Mouse (Mus musculus) adrenal gland, postnatal 10 days (tissue): ENCODE data around the gene Ppp1r14a. TPM values are rescaled to one million over a fixed set of nuclear protein-coding genes. Genes with fewer than 3 reads are reported as not detected.

ENCODE experiments used
- DNase-seq: peaks from one replicate; pipeline ENCODE4 v3.0.0; 2021; ENCODE audit warnings: mixed read lengths
- total RNA-seq, 2 experiments: library from RNA; stranded (reverse); gene quantifications; 2 replicates each; pipeline ENCODE4 v1.2.3; 2021

Ppp1r14a gene
- total RNA-seq, 2 experiments from 2014 or later: 13.8 to 14.3 TPM

DNA sequence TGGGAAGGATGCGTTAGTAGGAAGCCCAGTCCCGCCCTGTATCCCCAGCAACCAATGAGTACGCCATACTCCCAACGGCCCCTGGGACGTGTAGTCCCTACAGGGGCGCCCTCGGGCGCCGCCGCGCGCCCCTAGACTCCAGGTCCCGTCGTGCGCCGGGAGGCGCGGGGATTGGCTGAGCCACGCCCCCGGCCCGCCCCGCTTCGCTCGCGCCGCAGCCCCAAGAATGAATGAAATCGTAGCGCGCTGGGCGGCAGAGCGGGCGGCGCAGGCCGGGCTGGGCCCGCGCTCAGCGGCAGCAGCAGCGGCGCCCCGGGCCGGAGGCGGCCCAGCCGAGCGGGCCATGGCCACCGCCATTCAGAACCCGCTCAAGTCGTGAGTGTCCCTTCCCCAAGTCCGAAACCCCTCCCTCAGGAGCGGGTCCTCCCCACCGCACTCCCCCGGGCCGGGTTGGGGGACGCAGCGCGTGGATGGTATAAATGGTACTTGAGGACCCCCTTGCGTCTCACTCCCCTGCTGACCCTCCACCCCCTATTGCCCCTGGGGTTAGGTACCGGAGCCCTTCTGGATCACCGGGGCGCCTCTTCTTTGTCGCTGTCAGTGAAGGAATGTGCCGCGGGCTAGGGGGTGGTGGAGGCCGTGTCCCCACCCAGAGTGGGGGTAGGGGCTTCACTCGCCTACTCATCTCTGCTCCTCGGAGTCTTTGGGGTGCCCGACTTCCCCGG lies 14.8 kb downstream of the Ppp1r14a start, which contains the start of gene Dpf1:
Gene Dpf1, plus strand, starts transcription at position 214 of the 725 bp plus-strand sequence.
- peak; percentile 86 for DNase-seq

DNA sequence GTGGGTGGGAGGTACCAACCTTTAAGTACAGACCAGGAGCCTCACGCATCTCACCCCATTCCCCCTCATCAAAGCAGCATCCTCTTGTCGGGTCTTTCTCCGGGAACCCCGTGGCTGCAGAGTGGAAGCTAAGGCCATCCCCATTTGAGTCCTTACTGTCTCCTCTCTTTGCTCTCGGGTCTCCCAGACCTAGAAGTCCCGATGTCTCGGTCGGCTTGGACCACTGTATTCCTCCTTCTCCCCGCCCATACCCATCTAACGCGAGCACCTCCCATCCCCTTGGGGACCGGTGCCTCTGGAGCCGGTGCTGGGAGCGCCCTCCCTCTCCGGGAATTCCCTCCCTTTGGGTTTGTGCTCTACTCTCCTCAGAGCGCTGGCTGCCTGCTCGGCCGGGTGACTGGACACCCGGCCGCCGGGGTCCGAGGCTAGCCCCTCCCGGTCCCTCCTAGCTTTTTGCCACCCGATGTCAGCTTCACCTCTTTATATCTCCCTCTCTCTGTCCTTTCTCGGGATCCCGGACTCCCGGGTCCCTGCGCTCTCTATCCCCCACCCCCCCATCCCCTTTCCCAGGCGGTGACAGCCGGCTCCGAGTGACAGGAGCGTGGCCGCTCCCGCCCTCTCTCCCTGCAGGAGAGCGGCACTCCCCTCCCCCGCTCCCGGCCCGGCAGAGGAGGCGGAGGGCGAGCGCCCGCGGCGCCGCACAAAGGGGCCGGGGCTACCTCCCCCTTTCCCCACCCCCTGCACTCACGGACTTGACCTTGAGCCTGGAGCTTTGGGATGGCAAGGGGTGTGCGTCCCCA lies 15.6 kb downstream of the Ppp1r14a start:
- no peak for DNase-seq

DNA sequence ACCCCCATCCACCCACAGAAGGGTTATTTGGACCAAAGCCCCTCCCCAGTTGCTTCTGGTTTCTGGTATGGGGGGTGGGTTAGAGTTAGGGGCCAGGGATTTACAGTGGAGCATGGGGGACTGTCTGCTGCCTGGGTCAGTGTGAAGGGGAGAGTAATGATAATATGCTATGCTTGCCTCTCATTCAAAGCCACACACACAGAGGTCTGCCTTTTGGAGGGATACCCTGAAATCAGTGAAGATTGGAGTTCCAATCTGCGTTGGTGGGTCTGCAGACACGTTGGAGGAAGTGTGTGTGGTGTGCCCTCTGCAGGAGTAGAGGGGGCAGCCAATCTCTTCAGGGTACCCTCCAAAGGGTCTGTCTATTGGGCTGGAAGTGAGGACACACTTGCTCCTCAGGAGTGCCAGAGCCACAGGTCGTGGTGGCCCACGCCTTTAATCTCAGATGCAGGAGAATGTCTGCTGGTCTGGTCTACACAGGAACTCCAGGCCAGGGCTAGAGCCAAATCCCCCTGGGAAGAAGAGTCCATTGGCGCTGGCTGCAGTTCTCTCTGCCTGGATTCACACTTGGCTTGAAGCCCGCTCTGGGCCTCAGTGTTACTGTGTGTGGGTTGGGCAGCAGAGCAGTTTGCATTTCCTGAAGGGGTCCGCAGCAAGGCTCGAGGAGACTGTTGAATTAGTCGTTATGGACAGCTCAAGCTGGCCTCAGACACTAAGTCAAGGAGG lies 16.3 kb downstream of the Ppp1r14a start:
- no peak for DNase-seq

DNA sequence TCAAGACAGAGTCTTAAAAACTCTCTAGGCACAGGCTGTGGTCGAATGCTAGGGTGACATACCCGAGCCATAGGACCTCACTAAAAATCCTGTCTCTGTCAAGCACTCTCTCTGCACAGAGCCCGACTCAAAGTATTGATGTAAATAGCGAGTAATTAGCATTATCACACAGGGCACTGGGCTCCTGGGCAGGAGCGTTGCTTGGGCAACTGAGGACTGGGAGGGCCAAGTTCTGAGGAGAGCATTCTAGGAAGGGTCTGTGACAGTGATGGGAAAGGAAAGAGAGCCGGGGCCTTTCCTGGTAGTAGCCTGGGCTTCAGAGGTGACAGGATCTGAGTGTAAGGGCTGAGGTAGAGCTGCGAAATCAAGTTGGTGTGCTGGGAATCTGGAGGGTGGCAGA lies 17.0 kb downstream of the Ppp1r14a start:
- DNase-seq: no peak

DNA sequence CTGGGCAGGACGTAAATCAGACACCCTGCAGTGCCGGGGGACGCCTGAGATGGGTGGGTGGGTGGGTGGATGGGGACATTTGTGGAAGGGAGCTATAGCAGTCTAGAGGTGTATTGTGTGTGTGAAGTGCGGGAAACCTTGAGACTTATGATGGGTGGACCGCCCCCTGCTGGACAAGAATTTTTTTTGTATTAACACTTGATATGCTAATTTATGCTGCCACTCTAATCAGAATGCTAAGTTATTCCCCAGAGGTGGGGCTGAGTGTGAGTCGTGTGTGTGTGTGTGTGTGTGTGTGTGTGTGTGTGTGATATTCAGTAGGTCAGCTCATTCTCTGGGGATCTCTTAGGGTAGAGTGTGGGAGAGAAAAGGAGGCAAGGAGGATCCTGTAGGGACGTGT lies 17.5 kb downstream of the Ppp1r14a start:
- DNase-seq: no peak

DNA sequence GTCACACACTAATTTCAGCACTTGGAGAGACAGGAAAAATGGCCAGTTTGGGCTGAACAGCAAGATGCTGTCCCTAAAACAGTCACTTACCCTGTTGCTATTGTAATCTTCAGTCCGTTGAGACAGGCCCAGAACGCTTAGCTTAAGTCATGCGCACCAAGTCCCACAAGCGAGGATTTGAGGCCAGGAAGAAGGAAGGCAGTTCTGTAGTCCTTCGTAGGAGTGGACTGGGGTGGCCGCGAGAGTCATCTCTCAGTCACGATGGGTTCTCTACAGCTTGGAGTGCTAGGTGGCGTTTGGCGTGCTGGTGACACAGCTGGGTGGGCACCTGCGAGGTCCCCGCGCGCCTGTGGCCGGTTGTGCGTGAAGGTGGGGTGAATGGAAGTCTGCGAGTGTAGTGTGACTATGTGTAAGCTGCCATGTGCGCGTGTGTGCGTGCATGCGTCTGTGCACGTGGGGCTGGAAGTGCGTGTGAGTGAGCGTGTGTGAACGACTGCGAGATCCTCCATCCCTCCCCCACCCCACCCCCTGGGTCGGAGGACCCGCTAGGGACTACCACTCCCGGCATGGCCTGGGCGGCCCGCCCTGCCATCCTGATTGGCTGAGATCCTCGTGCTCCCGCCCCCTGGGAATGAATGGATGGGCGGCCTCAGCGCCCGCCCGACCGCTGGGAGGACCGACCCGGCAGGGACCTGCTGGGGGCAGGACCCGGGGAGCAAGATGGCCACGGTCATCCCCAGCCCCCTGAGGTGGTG lies 18.4 kb downstream of the Ppp1r14a start:
- DNase-seq: peak; percentile 96

DNA sequence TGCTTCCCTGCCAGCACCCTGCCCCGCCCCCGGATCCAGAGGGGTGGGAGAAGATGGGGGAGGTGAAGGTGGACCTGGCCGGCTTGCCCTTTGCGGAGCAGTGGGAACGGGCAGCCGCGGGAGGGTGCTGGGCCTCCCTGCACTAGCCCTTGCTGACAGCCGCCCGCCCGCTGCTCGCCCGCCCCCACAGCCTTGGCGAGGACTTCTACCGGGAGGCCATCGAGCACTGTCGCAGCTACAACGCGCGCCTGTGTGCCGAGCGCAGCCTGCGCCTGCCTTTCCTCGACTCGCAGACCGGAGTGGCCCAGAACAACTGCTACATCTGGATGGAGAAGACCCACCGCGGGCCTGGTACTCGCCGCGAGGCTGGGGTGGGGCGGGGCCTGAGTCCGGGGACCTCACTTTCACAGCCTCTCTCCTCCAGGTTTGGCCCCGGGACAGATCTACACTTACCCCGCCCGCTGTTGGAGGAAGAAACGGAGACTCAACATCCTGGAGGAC lies 20.2 kb downstream of the Ppp1r14a start:
- DNase-seq: peak; percentile 60

DNA sequence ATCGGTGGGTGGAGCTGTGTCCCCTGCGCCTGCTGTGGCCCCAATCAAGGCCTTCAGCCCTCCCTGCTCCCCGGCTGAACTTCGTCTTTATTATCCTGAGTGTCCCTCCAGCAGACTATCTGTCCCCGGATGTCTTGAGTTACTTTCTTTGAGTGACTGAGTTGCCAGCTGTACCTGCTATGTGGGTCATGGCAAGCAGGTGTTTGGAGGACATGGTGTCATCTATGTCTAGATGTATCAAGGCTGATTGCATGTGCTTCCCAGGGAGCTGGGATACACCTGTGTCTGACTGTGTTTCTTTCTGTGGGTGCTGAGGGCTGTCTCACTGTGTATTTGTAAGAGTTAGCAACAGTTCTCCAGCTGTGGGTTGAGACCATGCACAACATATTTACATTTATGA lies 20.6 kb downstream of the Ppp1r14a start:
- no peak for DNase-seq

DNA sequence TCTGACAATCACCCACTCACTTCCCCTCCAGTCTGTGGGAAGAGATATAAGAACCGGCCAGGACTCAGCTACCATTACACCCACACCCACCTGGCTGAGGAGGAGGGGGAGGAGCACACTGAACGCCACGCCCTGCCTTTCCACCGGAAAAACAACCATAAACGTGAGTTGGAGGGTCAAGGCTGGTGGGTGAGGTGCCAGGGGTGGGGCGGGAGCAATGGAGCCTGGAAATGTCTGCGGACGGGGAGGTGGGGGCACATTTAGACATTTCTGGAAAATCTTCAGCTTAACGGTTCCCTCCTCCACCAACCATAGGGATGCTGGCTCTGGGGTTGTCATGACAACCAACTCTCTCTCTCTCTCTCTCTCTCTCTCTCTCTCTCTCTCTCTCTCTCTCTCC lies 23.9 kb downstream of the Ppp1r14a start:
- DNase-seq: no peak

DNA sequence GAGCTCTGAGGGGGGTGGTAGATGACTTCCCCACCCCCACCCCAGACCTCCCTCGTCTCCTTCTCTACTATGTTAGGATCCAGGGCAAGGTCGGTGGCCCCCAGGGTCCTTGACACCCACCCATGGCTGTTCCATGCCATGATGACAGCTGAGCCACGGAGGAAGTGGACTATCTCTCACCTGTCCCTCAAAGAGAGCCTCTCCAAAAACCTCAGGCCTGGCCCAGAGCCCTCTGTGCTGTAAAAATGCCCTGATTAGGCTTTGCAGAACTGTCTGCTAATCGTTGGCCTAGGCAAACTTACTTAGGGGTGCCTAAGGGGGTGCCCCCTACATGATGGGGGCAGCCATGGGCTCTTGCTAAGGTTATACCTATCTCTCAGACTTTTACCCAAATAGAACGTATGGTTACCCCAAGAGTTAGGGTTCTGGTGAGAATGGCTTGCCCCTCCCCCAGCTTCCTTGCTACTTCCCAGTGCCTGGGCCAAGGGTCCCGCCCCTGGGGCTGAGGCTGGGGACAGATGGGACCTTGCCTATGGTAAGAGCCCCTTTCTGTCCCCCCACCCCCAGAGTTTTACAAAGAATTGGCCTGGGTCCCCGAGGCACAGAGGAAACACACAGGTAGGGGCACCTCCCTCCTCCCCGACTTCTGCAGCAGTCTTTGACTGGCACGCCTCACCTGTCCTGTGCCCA lies 24.6 kb downstream of the Ppp1r14a start:
- DNase-seq: no peak

DNA sequence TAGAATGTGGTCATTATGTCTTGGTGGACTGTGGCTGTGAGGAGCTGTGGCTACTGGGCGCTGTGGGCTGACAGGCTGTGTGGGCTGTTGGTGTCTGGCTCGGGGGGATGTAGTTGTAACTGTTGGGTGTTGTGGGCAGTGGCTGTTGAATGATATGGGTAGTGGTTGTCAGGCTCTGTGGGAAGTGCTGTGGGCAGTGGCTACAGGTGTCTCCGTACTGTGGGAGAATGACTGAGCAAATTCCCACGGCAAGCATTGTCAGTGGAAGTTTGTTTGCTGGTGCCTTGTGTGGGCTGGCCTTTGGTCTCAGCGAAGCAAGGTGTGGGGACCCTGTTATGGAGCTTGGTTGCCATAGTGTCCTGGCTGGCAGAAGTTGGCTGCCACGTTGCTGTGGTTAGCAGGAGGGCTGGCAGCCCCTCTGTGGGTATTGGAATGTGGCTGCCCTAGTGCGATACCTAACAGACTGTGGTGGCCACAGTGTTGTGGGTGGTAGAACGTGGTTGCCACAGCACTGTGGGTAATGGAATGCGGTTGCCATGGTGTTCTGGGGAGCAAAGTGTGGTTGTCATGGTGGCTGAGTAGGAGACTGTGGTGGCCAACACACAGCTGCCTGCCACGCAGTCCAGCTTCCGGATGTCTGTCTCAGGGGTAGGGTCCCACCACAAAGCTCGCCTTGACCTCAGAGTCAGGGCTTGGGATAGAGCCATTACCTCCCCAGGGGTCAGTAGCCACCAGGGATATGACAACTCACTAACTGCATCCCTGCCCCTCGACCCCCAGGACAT lies 25.9 kb downstream of the Ppp1r14a start:
- no peak for DNase-seq

DNA sequence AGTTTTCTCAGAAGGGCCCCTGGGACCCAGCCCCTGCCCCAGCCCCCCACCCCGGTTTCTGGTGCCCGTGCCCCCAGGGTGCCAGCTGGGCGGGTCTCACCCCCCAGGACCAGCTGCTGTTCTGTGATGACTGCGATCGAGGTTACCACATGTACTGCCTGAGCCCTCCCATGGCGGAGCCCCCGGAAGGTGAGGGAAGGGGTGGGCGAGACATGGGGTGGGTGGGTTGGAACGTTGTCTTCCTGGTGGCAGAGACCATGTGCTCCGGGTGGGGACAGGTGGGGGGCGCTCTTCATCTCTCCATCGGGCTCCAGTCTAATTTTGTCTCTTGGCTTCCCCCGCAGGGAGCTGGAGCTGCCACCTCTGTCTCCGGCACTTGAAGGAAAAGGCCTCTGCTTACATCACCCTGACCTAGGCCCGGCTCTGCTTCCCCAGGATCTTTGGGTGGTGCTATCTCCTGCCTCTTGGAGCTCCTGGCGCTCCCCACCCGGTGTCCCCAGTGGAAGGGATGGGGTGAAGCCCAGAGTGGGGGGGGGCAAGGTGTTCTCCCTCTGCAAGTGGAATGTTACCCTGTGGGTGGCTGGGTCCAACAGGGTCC lies 27.1 kb downstream of the Ppp1r14a start:
- no peak for DNase-seq

DNA sequence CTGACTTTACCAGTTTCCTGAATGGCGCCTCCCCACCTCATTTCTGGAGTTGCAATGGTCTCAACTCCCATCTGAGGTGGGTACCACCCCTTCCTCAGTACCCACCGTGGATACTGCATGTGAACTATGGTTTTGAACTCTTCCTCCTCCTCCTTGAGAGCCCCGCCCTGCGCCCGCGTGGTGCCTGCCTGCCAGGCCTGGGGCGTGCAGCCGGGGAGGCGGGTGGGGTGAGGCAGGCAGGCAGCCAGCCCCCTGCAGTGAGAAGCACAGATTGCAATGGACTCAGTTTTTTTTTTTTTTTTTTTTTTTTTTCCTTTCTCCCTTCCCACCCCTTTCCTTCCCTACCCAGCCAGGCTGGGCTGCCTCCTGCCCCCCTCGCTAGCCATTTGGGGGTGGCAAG lies 27.9 kb downstream of the Ppp1r14a start:
- peak; percentile 30 for DNase-seq

DNA sequence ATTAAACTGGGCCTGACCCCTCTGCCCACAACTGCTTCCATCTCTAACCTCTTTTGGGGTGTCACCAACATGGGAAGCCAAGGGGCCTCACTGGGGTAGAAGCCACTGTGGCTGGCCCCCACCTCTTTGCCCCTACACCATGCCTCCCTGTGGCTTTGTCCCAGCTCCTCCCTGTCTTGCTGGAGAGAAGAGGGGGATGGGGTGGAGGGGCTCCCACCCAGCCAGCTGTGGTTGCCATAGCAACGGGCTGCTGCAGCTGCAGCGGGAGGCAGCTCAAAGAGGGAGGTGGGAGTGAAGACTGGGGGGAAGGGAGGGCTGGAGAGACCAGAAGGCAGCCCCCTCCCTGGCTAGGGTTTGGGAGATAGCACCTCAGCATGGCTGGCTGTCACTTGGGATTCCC lies 28.4 kb downstream of the Ppp1r14a start:
- no peak for DNase-seq

DNA sequence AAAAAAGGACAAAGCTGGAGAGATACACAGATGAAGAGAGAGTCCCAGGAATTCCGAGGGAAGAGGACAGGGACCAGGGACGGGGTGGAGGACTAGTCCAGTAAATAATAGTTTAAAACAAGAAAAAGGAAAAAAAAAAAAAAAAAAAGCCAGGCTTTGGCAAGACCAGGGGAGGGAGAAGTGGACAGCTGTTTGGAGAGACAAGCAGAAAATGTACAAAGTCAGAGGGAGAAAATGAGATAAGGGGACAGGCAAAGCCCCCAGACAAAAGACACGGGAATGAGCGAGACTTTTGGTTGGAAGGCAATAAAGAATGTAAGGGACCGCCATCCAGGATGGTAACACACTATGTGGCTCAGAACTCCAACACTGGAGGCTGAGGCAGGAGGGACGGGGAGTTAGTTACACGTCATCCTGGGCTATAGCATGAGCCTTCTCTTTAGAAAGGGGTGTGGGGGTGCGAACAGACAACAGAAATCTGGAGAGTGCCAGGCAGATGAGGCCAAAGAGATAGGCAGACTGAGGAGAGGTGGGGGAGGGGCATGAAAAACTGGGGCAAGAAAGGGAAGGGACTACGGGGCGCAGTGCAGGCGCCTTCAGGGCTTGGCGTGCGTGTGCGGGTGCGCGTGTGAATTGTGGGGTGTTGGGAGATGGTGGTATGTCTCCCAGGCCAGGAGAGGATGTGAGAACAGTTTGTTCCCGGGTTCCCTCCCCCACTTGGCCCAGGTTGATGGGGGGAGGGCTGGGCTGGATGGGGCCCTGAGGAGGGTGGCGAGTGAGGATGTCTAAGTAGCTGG lies 29.2 kb downstream of the Ppp1r14a start:
- no peak for DNase-seq

DNA sequence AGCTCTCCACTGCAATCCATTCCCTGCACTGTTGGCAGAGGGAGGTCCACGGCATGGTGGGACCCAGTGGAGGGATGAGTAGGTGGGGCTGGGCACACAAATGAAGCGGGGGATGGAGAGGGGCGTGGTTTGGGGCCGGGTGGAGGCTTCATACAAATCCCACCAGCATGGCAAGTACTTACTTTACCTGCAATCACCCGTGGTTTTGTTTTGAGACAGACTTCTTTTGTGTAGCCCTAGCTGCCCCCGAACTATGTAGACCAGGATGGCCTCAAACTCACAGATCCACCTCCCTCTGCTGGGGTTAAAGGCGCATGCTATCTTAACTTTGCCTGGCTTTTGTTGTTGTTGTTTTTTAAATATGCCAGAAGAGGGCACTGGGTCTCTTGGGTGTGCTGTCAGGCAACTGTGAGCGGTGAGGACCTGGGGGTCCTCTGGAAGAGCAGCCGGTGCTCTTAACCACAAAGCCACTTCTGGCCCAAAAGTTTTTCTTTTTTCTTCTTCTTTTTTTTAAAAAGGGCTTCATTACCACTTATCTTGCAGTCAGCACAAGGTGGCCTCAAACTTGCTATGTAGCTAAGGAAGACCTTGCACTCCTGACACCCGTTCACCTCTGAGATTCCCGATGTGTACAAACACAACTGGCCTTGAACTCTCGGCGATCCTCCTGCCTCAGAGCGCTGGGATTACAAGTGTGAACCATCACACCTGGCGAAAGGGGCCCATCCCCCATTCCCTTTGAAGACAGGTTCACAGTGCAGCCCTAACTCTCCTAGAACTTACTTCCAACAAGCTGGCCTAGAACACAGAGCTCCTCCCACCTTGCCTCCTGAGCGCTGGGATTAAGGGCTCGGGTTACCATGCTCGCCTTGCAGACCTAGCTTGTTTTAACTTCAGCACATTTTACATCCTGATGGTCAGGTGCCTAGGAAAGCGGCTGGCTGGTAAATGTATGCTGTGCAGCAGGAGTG lies 30.5 kb downstream of the Ppp1r14a start:
- DNase-seq: no peak

DNA sequence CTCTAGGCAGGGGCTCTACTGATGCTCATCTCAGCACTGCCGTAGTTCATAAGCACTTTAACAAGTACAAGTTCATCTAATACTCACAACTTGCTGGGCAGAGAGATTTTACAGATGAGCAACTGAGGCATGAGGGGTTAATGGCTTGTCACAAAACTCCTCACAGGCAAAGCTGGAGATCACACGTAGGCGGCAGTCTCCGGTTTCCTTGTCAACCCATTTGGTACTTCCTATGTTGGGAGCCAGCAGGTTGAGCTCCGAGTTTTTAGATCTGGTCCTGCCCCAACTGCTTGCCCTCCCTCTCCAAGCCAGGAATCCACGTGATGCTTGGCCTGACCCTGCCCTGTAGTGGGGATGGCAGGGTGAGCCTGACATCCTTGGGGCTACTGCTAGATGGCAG lies 38.0 kb downstream of the Ppp1r14a start:
- DNase-seq: no peak

DNA sequence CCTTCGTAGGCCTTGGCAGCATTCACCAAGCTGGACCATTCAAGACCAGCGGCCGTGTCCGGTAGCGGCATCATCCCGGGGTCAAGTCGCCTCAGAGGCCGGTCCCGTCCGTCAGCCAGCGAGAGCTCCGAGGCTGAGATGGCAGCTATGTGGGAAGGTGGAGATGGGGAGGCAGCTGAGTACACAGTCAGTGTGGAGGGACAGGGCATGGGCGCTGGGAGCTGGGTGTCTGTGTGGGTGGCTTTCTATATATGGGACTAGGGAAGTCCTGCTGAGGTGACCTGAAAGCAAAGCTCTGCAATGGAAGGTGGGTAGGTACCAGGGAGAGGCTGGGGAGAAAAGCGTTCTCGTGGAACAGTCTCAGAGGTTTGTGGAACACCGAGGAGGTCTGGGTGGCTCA lies 39.9 kb downstream of the Ppp1r14a start:
- no peak for DNase-seq
